Mouse (Mus musculus) urinary bladder, postnatal 4 days (tissue): ENCODE measurements at regions not wholly inside any gene's neighbourhood (a gene's known extent, or its start where the extent isn't known, plus 50 kb on each side); places are given as distances from the start of the nearest gene placed in this dataset.
A peak's percentile ranks its signal among the peaks of the same experiment; 100 is the strongest.

Experiments used
- DNase-seq, 2 experiments: peaks; one replicate each; pipeline ENCODE4 v3.0.0; 2021 to 2022; ENCODE audit warnings: low spot score in 2 of 2

GRCm38 (mm10) chr1:133549816-133550215 is 60.3 kb downstream of the Snrpe start:
- DNase-seq = no peak

GRCm38 (mm10) chr1:133548971-133549370 is 61.1 kb downstream of the Snrpe start:
- no peak for DNase-seq

- no peak for DNase-seq
Observed at GRCm38 (mm10) chr1:133547541-133547940, 62.5 kb downstream of the Snrpe start.

- no peak for DNase-seq
Observed at GRCm38 (mm10) chr1:133544996-133545395, 65.1 kb downstream of the Snrpe start.

GRCm38 (mm10) chr1:133543751-133544150 is 66.3 kb downstream of the Snrpe start:
- DNase-seq = no peak

GRCm38 (mm10) chr1:133541996-133542775 is 67.9 kb downstream of the Snrpe start:
- DNase-seq = no peak

- DNase-seq = no peak
Observed at GRCm38 (mm10) chr1:133530698-133531097, 79.4 kb downstream of the Snrpe start.

- DNase-seq = no peak
Observed at GRCm38 (mm10) chr1:133529817-133530216, 80.3 kb downstream of the Snrpe start.

- no peak for DNase-seq
Observed at GRCm38 (mm10) chr1:133527651-133528385, 82.3 kb downstream of the Snrpe start.

GRCm38 (mm10) chr1:133522825-133523224 is 87.3 kb downstream of the Snrpe start:
- DNase-seq = no peak

- DNase-seq = no peak
Observed at GRCm38 (mm10) chr1:133520652-133521051, 89.4 kb downstream of the Snrpe start.

- DNase-seq = no peak
Observed at GRCm38 (mm10) chr1:133517020-133517419, 92.8 kb upstream of the Sox13 start.

GRCm38 (mm10) chr1:133504116-133504515 is 79.9 kb upstream of the Sox13 start:
- no peak for DNase-seq

- DNase-seq = no peak
Observed at GRCm38 (mm10) chr1:133503336-133503735, 79.2 kb upstream of the Sox13 start.

- DNase-seq = no peak
Observed at GRCm38 (mm10) chr1:133501016-133501415, 76.8 kb upstream of the Sox13 start.

- DNase-seq = peak in 1 of 2 experiments; percentile 26
Observed at GRCm38 (mm10) chr1:133492986-133493741, 69.0 kb upstream of the Sox13 start.

- DNase-seq = peak in 1 of 2 experiments; percentile 25
Observed at GRCm38 (mm10) chr1:133492291-133492985, 68.3 kb upstream of the Sox13 start.

GRCm38 (mm10) chr1:133491857-133492290 is 67.7 kb upstream of the Sox13 start:
- DNase-seq = no peak

GRCm38 (mm10) chr1:133487171-133487901 is 63.2 kb upstream of the Sox13 start:
- DNase-seq = no peak

- DNase-seq = no peak
Observed at GRCm38 (mm10) chr1:133486370-133486769, 62.2 kb upstream of the Sox13 start.

GRCm38 (mm10) chr1:133482891-133483290 is 58.7 kb upstream of the Sox13 start:
- DNase-seq = no peak
